Mouse (Mus musculus) heart, embryonic 15.5 days (tissue): Measurements from ENCODE around the gene Tbl2. TPM values are rescaled to one million over a fixed set of nuclear protein-coding genes. Genes with fewer than 3 reads are reported as not detected.

Source experiments
- ATAC-seq: fragments of 200-750 bp; cut with Nextera tagmentation; replicated peaks from 2 replicates; pipeline ENCODE4 v1.8.0; 2017; ENCODE audit warnings: low read depth, moderate TSS enrichment; ENCODE audit not compliant: insufficient number of reproducible peaks, insufficient read depth, low FRiP score
- H3K27ac ChIP-seq: fragments of 300-500 bp; sonication (generic); 2 replicates; pipeline ENCODE4 v1.5.1; 2015; ENCODE audit warnings: mild to moderate bottlenecking, inconsistent platforms
- H3K27me3 ChIP-seq: fragments of 300-500 bp; sonication (generic); 2 replicates; pipeline ENCODE4 v1.6.1; 2015; ENCODE audit warnings: inconsistent platforms
- H3K36me3 ChIP-seq: fragments of 300-500 bp; sonication (generic); 2 replicates; pipeline ENCODE4 v1.6.1; 2015; ENCODE audit warnings: mild to moderate bottlenecking, inconsistent platforms
- H3K4me1 ChIP-seq: fragments of 300-500 bp; sonication (generic); replicated peaks from 2 replicates; pipeline ENCODE4 v1.6.1; 2015; ENCODE audit warnings: inconsistent platforms
- H3K4me2 ChIP-seq: fragments of 300-500 bp; sonication (generic); 2 replicates; pipeline ENCODE4 v1.6.1; 2015; ENCODE audit warnings: inconsistent platforms, mild to moderate bottlenecking, moderate library complexity
- H3K4me3 ChIP-seq: fragments of 300-500 bp; sonication (generic); 2 replicates; pipeline ENCODE4 v1.5.1; 2015; ENCODE audit warnings: mild to moderate bottlenecking, inconsistent platforms
- H3K9ac ChIP-seq: fragments of 300-500 bp; sonication (generic); 2 replicates; pipeline ENCODE4 v1.6.1; 2015; ENCODE audit warnings: mild to moderate bottlenecking, inconsistent platforms
- H3K9me3 ChIP-seq: fragments of 300-500 bp; sonication (generic); replicated peaks from 2 replicates; pipeline ENCODE4 v1.6.1; 2016; ENCODE audit warnings: inconsistent platforms
- WGBS: fragments of 180-500 bp; shearing (Covaris S2); methylation state at CpG from one replicate; pipeline ENCODE4 v1.1.7; 2015; ENCODE audit warnings: mixed read lengths; 5-methylcytosine and 5-hydroxymethylcytosine counted together
- polyA plus RNA-seq: library from polyadenylated mRNA; unstranded; fragments of >200 nt; fragmentation: Nextera tagmentation; extraction: Ambion mirVana; gene quantifications from 2 replicates; pipeline ENCODE4 v1.2.1, GENCODE M21; 2015

Gene Tbl2
- polyA plus RNA-seq, 1 experiment from 2014 or later: 17.2 TPM

DNA sequence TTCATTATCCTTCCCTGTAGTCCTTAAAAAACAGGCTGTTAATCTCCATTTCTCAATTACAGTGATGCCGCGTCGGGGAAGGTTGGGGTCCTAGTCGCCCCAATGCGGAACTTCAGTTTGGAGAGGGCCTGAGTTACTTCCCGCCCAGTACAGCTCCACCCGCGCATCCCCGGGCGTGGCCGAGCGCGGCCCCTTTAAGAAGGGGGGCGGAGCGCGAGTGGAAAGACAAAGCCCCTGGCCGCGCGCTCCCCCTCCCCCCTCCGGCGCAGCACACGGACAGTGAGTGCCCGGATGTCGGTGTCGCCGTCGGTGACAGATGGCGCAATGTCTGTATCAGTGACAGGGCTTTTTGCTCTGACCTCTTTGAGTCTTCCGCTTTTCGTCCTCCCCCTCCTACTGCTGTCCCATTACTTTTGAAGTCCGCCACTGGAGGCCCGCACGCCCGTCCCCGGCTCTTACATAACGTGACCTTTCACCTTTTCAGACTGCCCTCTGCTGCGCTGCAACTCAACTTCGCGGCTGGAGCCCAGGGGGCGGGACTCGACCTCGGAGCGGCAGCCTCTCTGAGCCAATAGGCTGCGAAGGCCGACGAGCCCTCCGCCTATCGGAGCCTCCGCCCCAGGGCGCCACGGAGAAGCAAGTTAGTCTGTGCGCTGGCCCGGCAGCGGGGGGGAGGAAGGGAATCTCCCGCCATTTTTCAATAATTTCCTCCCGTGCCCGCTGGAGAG lies 37.3 kb downstream of the Tbl2 start, which contains the start of gene Baz1b:
Baz1b (plus strand) TSS at position 644 of the 728 bp plus-strand sequence.
- peak within 1 kb of the TSS; percentile 72 for H3K4me2 ChIP-seq
- under 1% methylated on average over 57 of the region's 57 CpGs for WGBS
- peak; percentile 96 for ATAC-seq
- peaks cover 7% of the 10 kb centered on the region for H3K36me3 ChIP-seq
- peaks cover 27% of the 10 kb centered on the region for H3K4me1 ChIP-seq
- H3K9me3 ChIP-seq: no peaks in the 10 kb centered on the region
- peak within 1 kb of the TSS; percentile 93 for H3K9ac ChIP-seq
- H3K27ac ChIP-seq: peak within 1 kb of the TSS; percentile 96
- H3K4me3 ChIP-seq: peak within 1 kb of the TSS; percentile 83
- H3K27me3 ChIP-seq: no peaks in the 10 kb centered on the region

- Histone ChIP-seq H3K36me3 (no peaks in the 10 kb centered on the region), H3K27me3 (no peaks in the 10 kb centered on the region), H3K9me3 (no peaks in the 10 kb centered on the region), H3K4me3 (peak overlapping the region; percentile 83), H3K9ac (peak overlapping the region; percentile 93), H3K4me1 (peaks cover 29% of the 10 kb centered on the region), H3K4me2 (peak overlapping the region; percentile 72), H3K27ac (peak overlapping the region; percentile 96)
- peak; percentile 72 for ATAC-seq
- under 1% methylated on average over 91 of the region's 102 CpGs for WGBS
Measured at GRCm38 (mm10) chr5:135187349-135188213, 38.1 kb downstream of the Tbl2 start.

DNA sequence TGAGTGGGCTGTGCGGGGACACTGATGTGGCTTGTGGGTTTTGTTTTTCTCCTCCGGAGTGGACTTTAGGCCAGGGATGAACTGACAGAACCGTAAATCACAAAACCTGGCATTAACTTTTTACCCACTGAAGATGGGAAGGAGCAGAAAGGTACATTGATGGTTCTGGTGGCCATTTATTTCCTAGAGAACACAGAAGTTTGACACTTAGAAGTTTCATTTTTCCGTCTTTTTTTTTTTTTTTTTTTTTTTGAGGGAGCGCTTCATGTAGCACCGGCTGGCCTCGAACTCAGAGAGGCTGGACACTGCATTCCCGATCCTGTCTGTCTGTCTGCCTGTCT lies 38.7 kb downstream of the Tbl2 start:
- no peaks in the 10 kb centered on the region for H3K27me3 ChIP-seq
- H3K9me3 ChIP-seq: no peaks in the 10 kb centered on the region
- H3K4me3 ChIP-seq: peak overlapping the region; percentile 83
- 1% methylated on average over 8 of the region's 8 CpGs for WGBS
- H3K36me3 ChIP-seq: no peaks in the 10 kb centered on the region
- H3K9ac ChIP-seq: peak overlapping the region; percentile 93
- H3K27ac ChIP-seq: peak overlapping the region; percentile 96
- peak overlapping the region; percentile 72 for H3K4me2 ChIP-seq
- no peak for ATAC-seq
- peaks cover 33% of the 10 kb centered on the region for H3K4me1 ChIP-seq

DNA sequence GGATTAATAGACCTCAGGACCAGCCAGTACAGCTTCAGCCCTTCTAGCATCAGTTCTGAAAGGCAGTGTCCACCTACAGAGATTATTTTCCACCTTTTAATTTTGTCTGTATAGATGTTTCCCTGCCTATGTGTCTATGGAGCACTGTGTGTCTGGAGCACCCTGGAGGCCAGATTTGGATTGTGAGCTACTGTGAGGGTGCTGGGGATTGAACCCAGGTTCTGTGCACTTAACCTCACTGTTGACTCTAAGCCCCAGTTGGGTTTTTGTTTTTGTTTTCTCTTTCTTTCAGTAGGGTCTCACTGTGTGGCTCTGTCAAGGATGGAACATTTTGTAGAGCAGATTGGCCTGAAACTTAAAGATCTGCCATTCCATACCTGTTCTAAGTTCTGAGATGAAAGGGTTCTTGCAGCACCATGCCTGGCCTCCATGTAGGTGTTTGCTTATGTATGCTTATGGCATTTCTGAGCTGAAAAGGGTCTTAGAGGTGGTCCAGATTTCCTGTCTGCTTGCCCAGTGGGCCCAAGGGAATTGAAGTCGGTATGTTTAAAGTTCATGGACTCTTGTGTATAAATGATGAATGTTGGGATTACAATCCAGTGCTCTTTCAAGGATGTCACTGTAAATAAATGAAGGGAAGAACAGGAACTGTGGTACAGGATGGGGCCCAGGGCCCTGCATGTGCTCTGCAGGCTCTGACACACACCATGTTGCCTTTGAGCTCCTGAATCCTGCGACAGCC lies 40.0 kb downstream of the Tbl2 start:
- Histone ChIP-seq H3K4me3 (peak overlapping the region; percentile 83), H3K27ac (no peak overlapping the region), H3K9me3 (no peaks in the 10 kb centered on the region), H3K36me3 (no peaks in the 10 kb centered on the region), H3K27me3 (no peaks in the 10 kb centered on the region), H3K4me2 (peak overlapping the region; percentile 72), H3K9ac (peak overlapping the region; percentile 93), H3K4me1 (peaks cover 30% of the 10 kb centered on the region)
- WGBS: 66% methylated on average over 2 of the region's 2 CpGs
- no peak for ATAC-seq

DNA sequence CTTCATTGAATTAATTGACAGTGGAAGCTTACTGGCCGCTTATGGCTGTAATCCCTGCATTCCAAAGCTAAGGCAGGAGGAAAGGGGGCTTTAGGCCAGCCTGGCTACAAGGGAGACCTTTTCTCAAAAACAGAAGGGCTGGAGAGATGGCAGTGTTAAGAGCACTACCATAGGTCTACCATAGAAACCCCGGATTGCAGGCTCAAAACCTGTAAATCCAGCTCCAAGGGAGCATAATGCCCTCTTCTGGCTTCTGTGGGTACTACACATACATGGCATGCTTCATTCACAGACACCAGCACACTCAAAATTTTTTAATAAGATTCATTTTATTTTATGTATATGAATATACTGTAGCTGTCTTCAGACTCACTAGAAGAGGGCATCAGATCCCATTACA lies 42.2 kb downstream of the Tbl2 start:
- Histone ChIP-seq H3K4me2 (no peak overlapping the region), H3K9ac (no peak overlapping the region), H3K27ac (no peak overlapping the region), H3K4me1 (peaks cover 29% of the 10 kb centered on the region), H3K36me3 (peaks cover 8% of the 10 kb centered on the region; the same call in 1 of the 2 replicates), H3K4me3 (no peak overlapping the region), H3K9me3 (no peaks in the 10 kb centered on the region), H3K27me3 (no peaks in the 10 kb centered on the region)
- WGBS: 41% methylated on average over 2 of the region's 2 CpGs
- no peak for ATAC-seq

- Histone ChIP-seq H3K9ac (no peak overlapping the region), H3K27ac (no peak overlapping the region), H3K4me1 (peaks cover 29% of the 10 kb centered on the region), H3K36me3 (peaks cover 12% of the 10 kb centered on the region; the same call in 1 of the 2 replicates), H3K27me3 (no peaks in the 10 kb centered on the region), H3K4me3 (no peak overlapping the region), H3K4me2 (no peak overlapping the region), H3K9me3 (no peaks in the 10 kb centered on the region)
- 80% methylated on average over 1 of the region's 1 CpGs for WGBS
- ATAC-seq: no peak
Measured at GRCm38 (mm10) chr5:135192431-135192830, 43.0 kb downstream of the Tbl2 start.

- Histone ChIP-seq H3K27me3 (no peaks in the 10 kb centered on the region), H3K27ac (no peak overlapping the region), H3K4me2 (no peak overlapping the region), H3K36me3 (peaks cover 28% of the 10 kb centered on the region), H3K9ac (no peak overlapping the region), H3K4me3 (no peak overlapping the region), H3K4me1 (peaks cover 11% of the 10 kb centered on the region), H3K9me3 (no peaks in the 10 kb centered on the region)
- WGBS: 66% methylated on average over 6 of the region's 6 CpGs
- no peak for ATAC-seq
Measured at GRCm38 (mm10) chr5:135196367-135196766, 46.9 kb downstream of the Tbl2 start.

DNA sequence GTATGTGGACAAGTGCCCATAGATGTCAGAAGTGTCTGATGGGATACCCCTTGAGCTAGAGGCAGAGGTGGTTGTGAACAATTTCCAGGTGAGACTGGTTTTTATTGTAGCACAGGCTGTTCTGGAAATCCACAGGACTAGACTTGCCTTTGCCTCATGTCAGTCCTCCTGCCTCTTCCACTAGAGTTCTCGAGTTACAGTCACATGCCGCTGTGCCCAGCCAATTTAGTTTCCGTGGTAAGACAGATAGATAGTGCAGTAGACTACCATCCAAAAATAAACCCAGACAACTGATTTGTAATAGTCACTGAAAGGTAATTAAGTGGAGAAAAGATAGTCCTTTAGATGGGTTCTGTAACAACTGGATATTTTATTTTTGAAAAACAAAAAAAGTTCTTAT lies 53.3 kb downstream of the Tbl2 start:
- Histone ChIP-seq H3K4me1 (peaks cover 5% of the 10 kb centered on the region; the same call in 1 of the 2 replicates), H3K9ac (no peak overlapping the region), H3K9me3 (no peaks in the 10 kb centered on the region), H3K27ac (peak overlapping the region; percentile 60), H3K36me3 (peaks cover 54% of the 10 kb centered on the region), H3K4me3 (no peak overlapping the region), H3K27me3 (no peaks in the 10 kb centered on the region), H3K4me2 (no peak overlapping the region)
- ATAC-seq: no peak; the same call in 1 of the 2 replicates
- 43% methylated on average over 3 of the region's 3 CpGs for WGBS

GRCm38 (mm10) chr5:135208197-135208596 lies 58.7 kb downstream of the Tbl2 start:
- Histone ChIP-seq H3K9ac (no peak overlapping the region), H3K4me2 (no peak overlapping the region), H3K9me3 (no peaks in the 10 kb centered on the region), H3K27me3 (no peaks in the 10 kb centered on the region), H3K4me3 (no peak overlapping the region), H3K4me1 (no peaks in the 10 kb centered on the region), H3K27ac (no peak overlapping the region), H3K36me3 (peaks cover 84% of the 10 kb centered on the region)
- no peak for ATAC-seq
- WGBS: 90% methylated on average over 1 of the region's 1 CpGs
